17 mouse cellular contexts compared by ENCODE assay signal in genomic region chr8:61660961-61661360, GRCm38 (mm10).
"Had no signal": no experiment of that assay in that cellular context is flagged by ENCODE, and none has a peak within 500 bp of the region (broad histone marks: within the 10 kb centered on the region; RNA-seq: fewer than 3 reads in every experiment).

No protein-coding gene starts in this region.

- H3K27ac ChIP-seq: liver, embryonic 15.5 days; lung, embryonic 15.5 days; macrophage; midbrain, embryonic 13.5 days; midbrain, embryonic 15.5 days; neural tube, embryonic 12.5 days; stomach, embryonic 15.5 days; stomach, postnatal 0 days had no signal

- DNase-seq: liver, postnatal 0 days; lung, adult 2 months; lung, postnatal 36 days; right cerebral cortex, postnatal 14 days; thymus, adult 2 months; thymus, postnatal 25 days; thymus, postnatal 4 days had no signal

- H3K4me3 ChIP-seq: liver, embryonic 15.5 days; lung, embryonic 15.5 days; megakaryocyte, embryonic 14.5 days; midbrain, embryonic 13.5 days; midbrain, embryonic 15.5 days; neural tube, embryonic 12.5 days; stomach, embryonic 15.5 days had no signal

- H3K4me1 ChIP-seq: liver, embryonic 15.5 days; midbrain, embryonic 13.5 days; midbrain, embryonic 15.5 days had no signal

- H3K9me3 ChIP-seq: liver, embryonic 15.5 days; lung, embryonic 15.5 days; megakaryocyte, embryonic 14.5 days; midbrain, embryonic 13.5 days; midbrain, embryonic 15.5 days; neural tube, embryonic 12.5 days; stomach, embryonic 15.5 days had no signal

- H3K4me2 ChIP-seq: liver, embryonic 15.5 days; lung, embryonic 15.5 days; midbrain, embryonic 11.5 days; midbrain, embryonic 13.5 days; midbrain, embryonic 15.5 days; neural tube, embryonic 12.5 days; stomach, embryonic 15.5 days had no signal

- ATAC-seq: liver, postnatal 0 days; midbrain, embryonic 13.5 days had no signal

- H3K9ac ChIP-seq: liver, embryonic 15.5 days; liver, postnatal 0 days; lung, embryonic 15.5 days; midbrain, embryonic 13.5 days; midbrain, embryonic 15.5 days; neural tube, embryonic 12.5 days; stomach, embryonic 15.5 days had no signal

- H3K36me3 ChIP-seq: liver, embryonic 15.5 days; lung, embryonic 15.5 days; midbrain, embryonic 13.5 days; midbrain, embryonic 15.5 days; neural tube, embryonic 12.5 days; stomach, embryonic 15.5 days had no signal

- H3K27me3 ChIP-seq: liver, embryonic 15.5 days; lung, embryonic 15.5 days; midbrain, embryonic 13.5 days; midbrain, embryonic 15.5 days; neural tube, embryonic 12.5 days; stomach, embryonic 15.5 days had no signal
